Mouse (Mus musculus) heart, embryonic 14.5 days (tissue): ENCODE data around the gene Cacna2d4. TPM values are rescaled to one million over a fixed set of nuclear protein-coding genes. Genes with fewer than 3 reads are reported as not detected.

ENCODE experiments used
- ATAC-seq: fragments of 200-750 bp; cut with Nextera tagmentation; 2 replicates; pipeline ENCODE4 v1.8.0; 2017; ENCODE audit warnings: low read depth, moderate TSS enrichment; ENCODE audit not compliant: insufficient number of reproducible peaks, insufficient read depth, low FRiP score
- H3K27ac ChIP-seq, 2 experiments: fragments of 200-500 bp in 1 of 2; fragments of 300-500 bp in 1 of 2; sonication (generic) in 1 of 2; replicated peaks in 1 of 2; 2 replicates each; pipeline ENCODE4 v1.5.1; 2012 to 2014; ENCODE audit warnings: low read depth in 2 of 2, low read length in 2 of 2, control low read depth in 1 of 2, mild to moderate bottlenecking in 1 of 2, mixed read lengths in 1 of 2; ENCODE audit not compliant: control insufficient read depth in 1 of 2, insufficient read depth in 1 of 2
- H3K27me3 ChIP-seq: fragments of 300-500 bp; sonication (generic); 2 replicates; pipeline ENCODE4 v1.6.1; 2014; ENCODE audit warnings: mild to moderate bottlenecking, low read length, control low read depth; ENCODE audit not compliant: control insufficient read depth, insufficient read depth
- H3K36me3 ChIP-seq: fragments of 300-500 bp; sonication (generic); 2 replicates; pipeline ENCODE4 v1.6.1; 2014; ENCODE audit warnings: mild to moderate bottlenecking, control low read depth, low read length, mixed read lengths; ENCODE audit not compliant: control insufficient read depth, insufficient read depth
- H3K4me1 ChIP-seq, 2 experiments: fragments of 200-500 bp in 1 of 2; fragments of 300-500 bp in 1 of 2; sonication (generic) in 1 of 2; 2 replicates each; pipeline ENCODE4 v1.6.1; 2012 to 2014; ENCODE audit warnings: low read length in 2 of 2, control low read depth in 1 of 2, mixed read lengths in 1 of 2; ENCODE audit not compliant: control insufficient read depth in 2 of 2, insufficient read depth in 2 of 2
- H3K4me2 ChIP-seq: fragments of 300-500 bp; sonication (generic); 2 replicates; pipeline ENCODE4 v1.6.1; 2014; ENCODE audit warnings: mild to moderate bottlenecking, low read length
- H3K4me3 ChIP-seq, 2 experiments: fragments of 200-500 bp in 1 of 2; fragments of 300-500 bp in 1 of 2; sonication (generic) in 1 of 2; 2 replicates each; pipeline ENCODE4 v1.5.1; 2012 to 2014; ENCODE audit warnings: low read length in 2 of 2, mild to moderate bottlenecking in 2 of 2, control low read depth in 1 of 2, low read depth in 1 of 2, moderate library complexity in 1 of 2; ENCODE audit not compliant: control insufficient read depth in 1 of 2, insufficient read depth in 1 of 2
- H3K9ac ChIP-seq: fragments of 300-500 bp; sonication (generic); 2 replicates; pipeline ENCODE4 v1.6.1; 2014; ENCODE audit warnings: mild to moderate bottlenecking, low read length
- H3K9me3 ChIP-seq: fragments of 300-500 bp; sonication (generic); 2 replicates; pipeline ENCODE4 v1.6.1; 2016; ENCODE audit warnings: low read length, control low read depth; ENCODE audit not compliant: control insufficient read depth
- WGBS: fragments of 180-500 bp; shearing (Covaris S2); extraction: QIAGEN DNeasy Blood & Tissue Kit; methylation state at CpG from one replicate; pipeline ENCODE4 v1.1.7; 2014; 5-methylcytosine and 5-hydroxymethylcytosine counted together
- polyA plus RNA-seq: library from polyadenylated mRNA; unstranded; fragments of >200 nt; fragmentation: Nextera tagmentation; extraction: Ambion mirVana; gene quantifications from 2 replicates; pipeline ENCODE4 v1.2.1, GENCODE M21; 2014

Gene Cacna2d4
- polyA plus RNA-seq, 1 experiment from 2014 or later = not detected

DNA sequence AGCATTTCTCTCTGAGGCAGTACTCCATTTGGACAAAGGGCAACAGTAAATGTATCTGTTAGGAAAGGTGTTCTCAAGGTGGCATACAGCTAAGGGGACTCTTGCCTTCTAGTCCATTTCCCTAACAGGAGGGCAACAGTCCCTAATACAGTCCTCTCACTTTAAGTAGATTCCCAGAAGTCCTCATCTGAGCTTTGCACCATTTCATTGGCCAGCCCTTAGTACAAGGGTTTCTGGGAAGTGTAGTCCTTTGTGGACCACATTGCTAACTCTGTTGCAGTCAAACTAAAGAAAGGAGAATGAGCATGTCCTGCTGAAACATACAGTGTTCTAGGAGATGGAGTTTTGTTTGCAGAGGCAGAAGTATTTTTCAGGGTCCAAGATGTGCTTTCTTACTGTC is 105.1 kb downstream of the Cacna2d4 start:
- no peak for ATAC-seq

DNA sequence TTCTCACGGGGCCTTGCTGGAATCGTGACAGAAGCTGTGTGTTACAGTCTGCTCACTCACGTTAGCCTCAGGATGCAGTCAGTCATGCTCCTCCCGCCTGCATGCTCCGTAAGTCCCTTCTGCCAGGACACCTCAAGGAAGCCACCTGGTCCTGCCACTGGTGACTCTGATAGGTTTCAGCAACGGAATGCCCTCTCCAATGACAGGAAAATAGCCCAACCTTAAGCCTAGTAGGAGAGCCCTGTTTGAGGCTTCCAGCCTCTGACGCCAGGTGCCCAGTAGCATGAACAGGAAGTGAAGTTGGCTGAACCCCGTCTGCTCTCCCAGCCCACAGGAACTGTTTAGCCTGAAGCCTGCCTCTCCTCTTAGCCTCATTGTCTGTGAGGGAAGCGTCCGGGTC is 109.9 kb downstream of the Cacna2d4 start:
- ATAC-seq = no peak

More for the DNA sequence above, 105.1 kb downstream of the Cacna2d4 start:
- H3K27me3 ChIP-seq = no peaks in the 10 kb centered on the region
- H3K36me3 ChIP-seq = no peaks in the 10 kb centered on the region
- H3K4me2 ChIP-seq = no peak overlapping the region
- no peaks in the 10 kb centered on the region for H3K4me1 ChIP-seq
- H3K9ac ChIP-seq = no peak overlapping the region
- H3K4me3 ChIP-seq = no peak overlapping the region
- H3K9me3 ChIP-seq = no peaks in the 10 kb centered on the region
- H3K27ac ChIP-seq = no peak overlapping the region

DNA sequence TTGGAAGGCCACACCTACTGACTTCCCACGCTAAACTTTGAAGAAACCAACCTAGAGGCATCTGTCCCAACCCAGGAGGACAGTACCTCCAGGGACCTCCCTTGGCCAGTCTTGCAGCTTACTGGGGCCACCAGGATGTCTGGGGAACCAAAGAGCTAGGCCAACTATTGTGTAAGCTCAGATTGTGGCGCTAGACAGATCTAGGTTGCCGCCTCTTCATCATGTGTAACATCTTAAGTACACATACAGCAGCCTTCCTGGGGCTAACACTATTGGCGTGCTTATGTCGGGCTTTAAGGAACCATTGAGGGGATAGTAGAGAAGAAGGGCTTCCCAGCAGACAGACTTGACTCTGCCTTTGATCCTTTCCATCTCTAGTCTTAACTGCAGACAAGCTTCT is 111.5 kb downstream of the Cacna2d4 start:
- Histone ChIP-seq H3K4me3 (no peak overlapping the region), H3K27ac (no peak overlapping the region), H3K9ac (no peak overlapping the region), H3K4me2 (no peak overlapping the region), H3K36me3 (no peaks in the 10 kb centered on the region), H3K4me1 (peaks cover 3 to 10% of the 10 kb centered on the region in 2 experiments), H3K9me3 (no peaks in the 10 kb centered on the region), H3K27me3 (no peaks in the 10 kb centered on the region)
- WGBS = 68% methylated on average over 5 of the region's 5 CpGs
- no peak for ATAC-seq

More for the DNA sequence above, 109.9 kb downstream of the Cacna2d4 start:
- Histone ChIP-seq H3K4me1 (no peaks in the 10 kb centered on the region), H3K36me3 (no peaks in the 10 kb centered on the region), H3K9ac (no peak overlapping the region), H3K27ac (no peak overlapping the region), H3K4me3 (no peak overlapping the region), H3K27me3 (no peaks in the 10 kb centered on the region), H3K4me2 (no peak overlapping the region), H3K9me3 (no peaks in the 10 kb centered on the region)
- WGBS = 60% methylated on average over 10 of the region's 10 CpGs

DNA sequence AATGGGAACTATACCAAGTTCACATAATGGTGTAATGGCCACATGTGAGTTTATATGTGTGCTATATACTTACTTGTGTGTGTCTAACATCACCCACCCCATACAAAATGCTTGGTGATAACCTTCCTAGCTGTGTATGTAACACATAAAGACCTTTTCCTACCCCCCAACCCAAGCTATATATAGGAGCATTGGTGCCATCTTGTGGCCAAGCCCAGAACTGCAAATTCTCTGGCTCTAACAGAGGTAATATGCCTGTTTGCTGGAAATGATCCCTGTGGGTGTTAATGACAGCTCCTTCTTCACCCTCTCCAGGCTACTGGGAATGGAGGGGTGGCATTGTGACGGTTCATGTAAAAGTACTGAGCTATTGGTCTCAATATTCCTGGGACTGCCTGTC is 111.9 kb downstream of the Cacna2d4 start:
- WGBS = 0% methylated on average over 1 of the region's 1 CpGs
- Histone ChIP-seq H3K36me3 (peaks cover 1% of the 10 kb centered on the region), H3K4me1 (peaks cover 3 to 10% of the 10 kb centered on the region in 2 experiments), H3K27ac (no peak overlapping the region), H3K9ac (no peak overlapping the region), H3K4me2 (no peak overlapping the region), H3K4me3 (no peak overlapping the region), H3K9me3 (no peaks in the 10 kb centered on the region), H3K27me3 (no peaks in the 10 kb centered on the region)
- no peak for ATAC-seq

DNA sequence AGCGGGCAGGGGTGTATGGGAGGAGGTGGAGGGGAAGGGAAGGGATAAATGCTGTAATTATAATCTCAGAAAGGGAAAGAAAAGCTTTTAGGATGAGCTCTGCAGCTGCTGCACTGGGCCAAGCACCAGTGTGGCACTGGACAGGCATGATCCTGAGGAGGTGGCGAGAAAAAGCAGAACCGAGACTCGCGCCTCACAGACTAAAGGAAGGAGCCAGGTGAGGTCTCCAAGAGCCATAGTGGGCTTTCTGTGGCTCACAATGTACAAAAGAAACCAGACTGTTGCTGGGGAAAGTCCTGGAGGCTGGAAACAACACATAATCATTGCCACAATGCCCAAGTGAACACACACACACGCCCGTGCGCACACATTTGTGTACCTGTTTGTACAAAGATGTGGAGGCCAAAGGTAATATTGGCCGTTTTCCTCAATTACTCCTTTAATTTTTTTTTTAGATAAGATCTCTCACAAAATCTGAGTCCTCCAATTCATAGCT is 114.4 kb downstream of the Cacna2d4 start:
- Histone ChIP-seq H3K27me3 (no peaks in the 10 kb centered on the region), H3K27ac (no peak overlapping the region), H3K4me2 (no peak overlapping the region), H3K4me1 (peaks cover 3 to 10% of the 10 kb centered on the region in 2 experiments), H3K4me3 (no peak overlapping the region), H3K36me3 (peaks cover 26% of the 10 kb centered on the region), H3K9ac (no peak overlapping the region), H3K9me3 (no peaks in the 10 kb centered on the region)
- WGBS = 88% methylated on average over 9 of the region's 9 CpGs
- no peak for ATAC-seq

DNA sequence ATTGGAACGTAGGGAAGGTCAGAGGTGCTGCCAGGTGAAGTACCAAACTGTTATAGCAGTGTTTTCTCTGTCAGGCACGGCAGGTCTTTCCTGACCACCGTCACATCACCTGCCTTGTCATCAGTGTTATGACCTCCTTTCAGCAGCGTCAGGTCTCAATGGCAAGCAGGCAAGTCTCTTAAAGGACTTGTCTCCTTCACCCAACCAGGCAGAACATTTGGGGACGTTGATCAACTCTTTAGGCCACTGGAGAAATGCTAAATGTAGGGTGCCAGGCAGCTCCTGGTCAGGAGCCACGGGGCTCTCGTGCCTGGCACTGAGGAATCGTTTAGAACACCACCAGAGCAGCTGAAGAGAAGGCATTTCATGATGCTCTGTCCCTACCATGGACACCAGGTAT is 115.3 kb downstream of the Cacna2d4 start:
- Histone ChIP-seq H3K27me3 (no peaks in the 10 kb centered on the region), H3K9ac (no peak overlapping the region), H3K4me1 (peaks cover 3 to 10% of the 10 kb centered on the region in 2 experiments), H3K27ac (no peak overlapping the region), H3K36me3 (peaks cover 34% of the 10 kb centered on the region), H3K4me2 (no peak overlapping the region), H3K4me3 (no peak overlapping the region), H3K9me3 (no peaks in the 10 kb centered on the region)
- 69% methylated on average over 8 of the region's 8 CpGs for WGBS
- ATAC-seq = no peak

DNA sequence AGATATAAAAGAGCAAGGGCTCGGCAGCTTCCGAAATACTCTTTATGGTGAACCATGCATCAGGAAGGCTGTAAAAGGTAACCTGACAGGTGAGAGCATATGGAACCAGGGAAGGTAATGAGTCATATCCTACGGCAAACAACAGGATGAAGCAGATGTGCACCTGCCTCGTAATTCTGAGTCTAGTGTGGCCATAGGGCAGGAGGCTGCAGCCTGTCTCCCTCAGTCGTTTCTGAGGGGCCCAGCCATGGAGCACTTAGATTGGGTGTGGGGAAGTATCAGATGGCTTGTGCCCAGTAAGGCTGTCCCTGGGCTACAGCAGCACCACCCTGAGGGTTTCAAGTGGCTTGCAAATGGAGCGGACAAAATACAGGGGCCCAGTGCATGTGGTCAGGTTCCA is 116.2 kb downstream of the Cacna2d4 start:
- no peak for ATAC-seq

DNA sequence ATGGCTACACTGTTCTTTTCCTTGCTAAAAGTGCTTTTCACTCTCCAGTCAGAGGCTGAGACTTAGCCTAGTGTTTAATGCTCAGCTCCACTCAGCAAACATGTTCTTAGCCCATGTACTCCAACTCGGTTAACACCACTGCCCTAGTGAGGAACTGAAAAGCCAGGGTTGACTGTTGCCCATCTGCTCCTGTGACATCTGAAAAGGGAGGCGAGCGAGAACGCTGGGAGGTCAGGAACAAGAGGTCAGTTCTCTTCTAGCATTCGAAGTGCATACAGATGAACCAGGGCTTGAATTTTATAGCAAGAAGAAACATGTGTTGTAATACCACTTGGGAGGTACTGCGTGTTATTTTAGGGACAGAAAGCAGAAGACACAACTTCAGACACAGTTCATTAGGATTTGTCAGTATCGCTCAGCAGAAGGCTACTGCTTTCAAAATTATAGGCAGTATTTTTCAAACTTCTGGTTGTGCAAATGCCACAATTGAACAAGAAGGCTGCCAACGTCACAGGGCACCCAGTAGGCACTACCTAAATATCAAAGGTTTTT is 121.8 kb downstream of the Cacna2d4 start:
- no peaks in the 10 kb centered on the region for H3K9me3 ChIP-seq
- H3K4me1 ChIP-seq = peaks cover 0 to 4% of the 10 kb centered on the region in 2 experiments; a peak in 1 of 4 replicates
- H3K27me3 ChIP-seq = no peaks in the 10 kb centered on the region
- no peak overlapping the region for H3K4me2 ChIP-seq
- H3K27ac ChIP-seq = no peak overlapping the region
- H3K4me3 ChIP-seq = no peak overlapping the region
- no peak overlapping the region for H3K9ac ChIP-seq
- 95% methylated on average over 8 of the region's 8 CpGs for WGBS
- H3K36me3 ChIP-seq = peaks cover 87% of the 10 kb centered on the region
- no peak for ATAC-seq

More for the DNA sequence above, 116.2 kb downstream of the Cacna2d4 start:
- Histone ChIP-seq H3K36me3 (peaks cover 41% of the 10 kb centered on the region), H3K4me3 (no peak overlapping the region), H3K4me1 (peaks cover 3 to 10% of the 10 kb centered on the region in 2 experiments), H3K9ac (no peak overlapping the region), H3K9me3 (no peaks in the 10 kb centered on the region), H3K27me3 (no peaks in the 10 kb centered on the region), H3K27ac (no peak overlapping the region), H3K4me2 (no peak overlapping the region)
- WGBS = 70% methylated on average over 6 of the region's 6 CpGs
